Mouse (Mus musculus): ENCODE results near the gene Map3k10. TPM values are rescaled to one million over a fixed set of nuclear protein-coding genes. Genes with fewer than 3 reads are reported as not detected.

The Map3k10 gene
- polyA plus RNA-seq, 1 experiment from 2014 or later: 4.2 TPM

DNA sequence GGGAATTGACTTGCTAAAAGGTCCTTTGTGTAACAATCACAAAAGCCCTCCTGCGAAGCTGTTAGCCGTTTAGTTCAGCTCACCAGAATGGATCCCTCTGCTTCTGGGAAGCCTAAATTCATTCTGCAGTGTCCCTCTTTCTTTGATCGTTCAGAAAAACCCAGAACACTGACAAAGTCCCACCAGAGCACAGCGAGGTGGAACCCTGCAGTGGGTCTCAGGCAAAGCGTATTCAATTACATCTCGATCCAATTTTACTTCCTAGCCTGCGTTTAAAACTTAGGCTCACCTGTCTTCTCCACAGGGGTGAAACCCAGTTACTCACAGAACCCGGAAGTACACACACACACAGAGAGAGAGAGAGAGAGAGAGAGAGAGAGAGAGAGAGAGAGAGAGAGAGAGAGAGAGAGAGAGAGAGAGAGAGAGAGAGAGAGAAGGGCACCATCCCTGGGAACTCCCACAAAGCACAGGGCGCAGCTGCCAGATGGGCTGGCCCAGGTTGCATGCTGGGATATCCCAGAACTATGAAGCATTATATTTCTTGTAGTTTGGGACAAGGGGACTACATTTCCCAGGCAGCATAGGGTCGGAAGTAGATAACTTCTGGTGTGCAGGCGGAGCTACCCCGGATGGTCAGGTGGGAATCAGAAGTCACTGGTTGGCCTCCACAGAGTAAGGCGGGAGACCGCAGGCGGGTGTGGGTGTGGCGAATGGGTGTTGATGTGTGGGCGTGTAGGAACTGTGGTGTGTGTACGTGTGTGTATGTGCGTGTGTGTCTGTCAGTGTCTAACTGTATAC is 14.6 kb upstream of the Map3k10 start, which contains the start of gene Zfp607b:
Zfp607b (plus strand) TSS at position 526 of the 798 bp plus-strand sequence.
- H3K27ac ChIP-seq (replicated peaks): peak within 1 kb of the TSS; percentile 65; the same call in 1 of the 2 replicates
- no peaks in the 10 kb centered on the region for H3K36me3 ChIP-seq (ENCODE audit: control insufficient read depth, insufficient read depth, low read length)
- no peaks in the 10 kb centered on the region for H3K4me1 ChIP-seq (replicated peaks; ENCODE audit: control insufficient read depth, insufficient read depth)
- H3K4me3 ChIP-seq (ENCODE audit: low read depth, low read length): peak within 1 kb of the TSS; percentile 43
- peak within 1 kb of the TSS; percentile 63 for H3K9ac ChIP-seq (ENCODE audit: low read length)
- H3K9me3 ChIP-seq (ENCODE audit: control insufficient read depth, low read length): no peaks in the 10 kb centered on the region
- ATAC-seq (ENCODE audit: low FRiP score, low TSS enrichment) (peak; percentile 99), DNase-seq (ENCODE audit: low spot score) (peak; percentile 93)
- H3K27me3 ChIP-seq (ENCODE audit: control insufficient read depth, insufficient read depth, low read length): no peaks in the 10 kb centered on the region
- TF ChIP-seq EP300 (optimal IDR thresholded peaks at IDR 0.05): no peak
- 0 out of 2 replicates have a peak, but pooled peaks have one; percentile 8 for TF ChIP-seq CTCF (IDR thresholded peaks at IDR 0.05; ENCODE audit: low read depth)
- under 1% methylated on average over 19 of the region's 19 CpGs for WGBS
- peak within 1 kb of the TSS; percentile 70 for H3K4me2 ChIP-seq (replicated peaks; ENCODE audit: low read depth)

DNA sequence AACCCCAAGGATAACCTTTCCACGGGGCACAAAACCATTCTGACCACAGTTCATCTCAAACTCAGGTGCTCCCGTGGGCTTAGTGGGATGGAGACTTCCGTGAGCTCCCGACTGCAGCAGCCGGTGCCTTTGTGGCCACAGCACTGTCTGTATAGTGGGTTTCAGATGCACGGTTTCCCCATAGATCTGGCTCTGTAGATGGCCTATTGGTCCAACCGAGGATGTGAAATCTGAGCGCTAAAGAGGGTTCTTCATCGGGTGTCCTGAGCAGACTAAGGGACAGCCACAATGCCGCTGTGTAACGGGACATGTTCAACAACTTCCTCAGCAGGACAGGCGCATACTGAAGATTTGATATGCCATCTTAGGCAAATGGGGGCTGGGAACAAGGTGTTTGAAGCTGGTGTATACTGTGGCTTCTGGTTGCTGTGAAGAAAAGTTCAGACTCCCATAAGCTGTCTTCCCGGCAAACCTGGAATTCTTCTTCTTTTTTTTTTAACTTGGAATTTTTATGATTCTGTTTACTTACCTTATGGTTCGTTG is 13.9 kb upstream of the Map3k10 start:
- TF ChIP-seq CTCF (IDR thresholded peaks at IDR 0.05; ENCODE audit: low read depth) (no peak), EP300 (optimal IDR thresholded peaks at IDR 0.05) (no peak)

DNA sequence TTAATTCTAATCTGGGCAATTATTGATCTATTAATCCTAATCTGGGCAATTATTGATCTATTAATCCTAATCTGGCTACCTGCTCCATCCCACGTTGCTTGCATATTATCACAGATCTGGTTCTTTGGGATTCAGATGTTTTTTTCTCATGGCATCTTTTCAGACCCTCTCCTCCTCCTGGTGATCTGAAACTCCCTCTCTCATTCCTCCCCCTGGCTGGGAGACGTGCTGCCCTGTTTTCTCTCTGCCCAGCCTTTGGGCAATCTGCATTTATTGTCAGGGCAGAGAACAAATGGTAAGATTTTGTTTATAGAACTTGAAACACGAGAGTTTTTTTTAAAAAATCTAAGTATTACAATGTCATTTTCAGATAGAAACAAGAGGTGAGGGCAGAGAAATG is 13.4 kb upstream of the Map3k10 start:
- no peak for ATAC-seq (ENCODE audit: low FRiP score, low TSS enrichment)
- DNase-seq (ENCODE audit: low spot score): no peak
- Histone ChIP-seq H3K27me3 (ENCODE audit: control insufficient read depth, insufficient read depth, low read length) (no peaks in the 10 kb centered on the region), H3K9ac (ENCODE audit: low read length) (no peak overlapping the region), H3K27ac (replicated peaks) (no peak overlapping the region), H3K9me3 (ENCODE audit: control insufficient read depth, low read length) (no peaks in the 10 kb centered on the region), H3K4me3 (ENCODE audit: low read depth, low read length) (no peak overlapping the region), H3K36me3 (ENCODE audit: control insufficient read depth, insufficient read depth, low read length) (no peaks in the 10 kb centered on the region), H3K4me1 (replicated peaks; ENCODE audit: control insufficient read depth, insufficient read depth) (no peaks in the 10 kb centered on the region), H3K4me2 (replicated peaks; ENCODE audit: low read depth) (peak overlapping the region; percentile 70; the same call in 1 of the 2 replicates)
- WGBS: 63% methylated on average over 3 of the region's 3 CpGs
- TF ChIP-seq EP300 (optimal IDR thresholded peaks at IDR 0.05) (no peak), CTCF (IDR thresholded peaks at IDR 0.05; ENCODE audit: low read depth) (no peak)

More for the DNA sequence above, 13.9 kb upstream of the Map3k10 start:
- Histone ChIP-seq H3K27ac (replicated peaks) (no peak overlapping the region), H3K36me3 (ENCODE audit: control insufficient read depth, insufficient read depth, low read length) (no peaks in the 10 kb centered on the region), H3K4me2 (replicated peaks; ENCODE audit: low read depth) (peak overlapping the region; percentile 70), H3K9ac (ENCODE audit: low read length) (peak overlapping the region; percentile 63), H3K4me1 (replicated peaks; ENCODE audit: control insufficient read depth, insufficient read depth) (no peaks in the 10 kb centered on the region), H3K4me3 (ENCODE audit: low read depth, low read length) (peak overlapping the region; percentile 43), H3K27me3 (ENCODE audit: control insufficient read depth, insufficient read depth, low read length) (no peaks in the 10 kb centered on the region), H3K9me3 (ENCODE audit: control insufficient read depth, low read length) (no peaks in the 10 kb centered on the region)
- 28% methylated on average over 14 of the region's 14 CpGs for WGBS
- DNase-seq (ENCODE audit: low spot score): no peak
- no peak for ATAC-seq (ENCODE audit: low FRiP score, low TSS enrichment)

DNA sequence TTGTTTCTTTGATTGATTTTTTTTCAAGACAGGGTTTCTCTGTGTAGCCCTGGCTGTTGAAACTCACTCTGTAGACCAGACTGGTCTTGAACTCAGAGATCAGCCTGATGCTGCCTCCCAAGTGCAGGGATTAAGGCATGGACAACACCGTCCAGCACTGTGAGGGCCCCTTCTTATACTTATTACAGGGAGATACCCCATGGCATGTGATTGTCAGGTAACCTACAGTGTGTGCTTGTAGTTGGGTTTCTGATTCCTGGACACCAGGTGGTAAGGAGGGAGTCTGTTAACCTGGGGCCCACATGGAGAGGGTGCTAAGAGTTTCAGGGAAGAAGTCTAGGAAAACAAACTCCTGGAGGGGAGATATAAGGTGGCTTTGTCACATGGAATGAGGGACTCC is 12.6 kb upstream of the Map3k10 start:
- Histone ChIP-seq H3K4me3 (ENCODE audit: low read depth, low read length) (no peak overlapping the region), H3K27ac (replicated peaks) (no peak overlapping the region), H3K4me2 (replicated peaks; ENCODE audit: low read depth) (no peak overlapping the region), H3K4me1 (replicated peaks; ENCODE audit: control insufficient read depth, insufficient read depth) (no peaks in the 10 kb centered on the region), H3K27me3 (ENCODE audit: control insufficient read depth, insufficient read depth, low read length) (no peaks in the 10 kb centered on the region), H3K9me3 (ENCODE audit: control insufficient read depth, low read length) (no peaks in the 10 kb centered on the region), H3K36me3 (ENCODE audit: control insufficient read depth, insufficient read depth, low read length) (no peaks in the 10 kb centered on the region), H3K9ac (ENCODE audit: low read length) (no peak overlapping the region)
- TF ChIP-seq EP300 (optimal IDR thresholded peaks at IDR 0.05): no peak
- WGBS: 79% methylated on average over 1 of the region's 1 CpGs
- ATAC-seq (ENCODE audit: low FRiP score, low TSS enrichment): no peak
- DNase-seq (ENCODE audit: low spot score): no peak

DNA sequence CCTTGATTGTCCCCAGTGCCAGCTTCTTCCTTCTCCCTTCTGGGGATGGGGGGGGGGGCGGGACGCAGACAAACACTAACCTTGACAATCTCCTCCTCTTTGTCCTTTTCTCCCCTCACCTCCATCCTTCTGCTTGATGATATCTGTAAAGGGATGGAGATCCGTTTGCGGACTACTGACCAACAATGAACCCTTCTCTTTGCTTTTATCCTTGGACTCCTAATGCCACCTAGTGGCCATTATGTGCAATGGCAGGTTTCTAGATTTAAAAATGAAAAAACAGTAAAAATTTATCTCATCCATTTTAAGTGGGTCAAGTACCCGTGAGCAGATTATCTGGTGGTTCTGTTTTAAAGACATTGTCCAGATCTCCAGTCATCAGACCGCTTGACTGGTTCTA is 11.3 kb upstream of the Map3k10 start:
- DNase-seq (ENCODE audit: low spot score) (no peak), ATAC-seq (ENCODE audit: low FRiP score, low TSS enrichment) (no peak)
- H3K27me3 ChIP-seq (ENCODE audit: control insufficient read depth, insufficient read depth, low read length): no peaks in the 10 kb centered on the region
- H3K27ac ChIP-seq (replicated peaks): no peak overlapping the region
- H3K4me3 ChIP-seq (ENCODE audit: low read depth, low read length): no peak overlapping the region
- H3K4me2 ChIP-seq (replicated peaks; ENCODE audit: low read depth): no peak overlapping the region
- WGBS: under 1% methylated on average over 6 of the region's 6 CpGs
- H3K4me1 ChIP-seq (replicated peaks; ENCODE audit: control insufficient read depth, insufficient read depth): no peaks in the 10 kb centered on the region
- no peak overlapping the region for H3K9ac ChIP-seq (ENCODE audit: low read length)
- no peaks in the 10 kb centered on the region for H3K36me3 ChIP-seq (ENCODE audit: control insufficient read depth, insufficient read depth, low read length)
- TF ChIP-seq EP300 (optimal IDR thresholded peaks at IDR 0.05) (no peak), CTCF (IDR thresholded peaks at IDR 0.05; ENCODE audit: low read depth) (peak; percentile 90)
- no peaks in the 10 kb centered on the region for H3K9me3 ChIP-seq (ENCODE audit: control insufficient read depth, low read length)

DNA sequence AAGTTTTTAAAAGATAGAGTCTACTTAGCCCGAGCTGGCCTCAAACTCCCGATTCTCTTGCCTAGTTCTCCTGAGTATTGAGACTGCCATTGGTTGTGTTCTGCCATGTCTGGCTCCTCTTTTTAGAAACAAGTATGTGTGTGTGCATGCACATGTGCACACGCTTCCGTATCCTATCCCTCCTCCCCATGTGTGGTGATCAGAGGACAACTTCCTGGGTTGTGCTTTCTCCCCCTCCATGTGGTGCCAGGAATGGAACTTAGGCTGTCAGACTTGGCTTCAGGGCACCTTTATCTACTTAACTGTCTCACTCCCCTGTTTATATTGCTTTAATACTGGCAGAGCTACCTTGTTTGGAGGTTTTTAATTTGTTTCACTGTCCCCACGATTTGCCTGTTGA is 10.8 kb upstream of the Map3k10 start:
- H3K27me3 ChIP-seq (ENCODE audit: control insufficient read depth, insufficient read depth, low read length): no peaks in the 10 kb centered on the region
- 35% methylated on average over 5 of the region's 5 CpGs for WGBS
- H3K4me1 ChIP-seq (replicated peaks; ENCODE audit: control insufficient read depth, insufficient read depth): no peaks in the 10 kb centered on the region
- H3K4me3 ChIP-seq (ENCODE audit: low read depth, low read length): no peak overlapping the region
- DNase-seq (ENCODE audit: low spot score): no peak
- no peak overlapping the region for H3K27ac ChIP-seq (replicated peaks)
- TF ChIP-seq EP300 (optimal IDR thresholded peaks at IDR 0.05) (no peak), CTCF (IDR thresholded peaks at IDR 0.05; ENCODE audit: low read depth) (no peak)
- H3K9me3 ChIP-seq (ENCODE audit: control insufficient read depth, low read length): no peaks in the 10 kb centered on the region
- H3K36me3 ChIP-seq (ENCODE audit: control insufficient read depth, insufficient read depth, low read length): no peaks in the 10 kb centered on the region
- H3K9ac ChIP-seq (ENCODE audit: low read length): no peak overlapping the region
- H3K4me2 ChIP-seq (replicated peaks; ENCODE audit: low read depth): no peak overlapping the region
- ATAC-seq (ENCODE audit: low FRiP score, low TSS enrichment): no peak

Data from stomach, postnatal 0 days (tissue).